Comparison of ENCODE assay signal across 8 mouse cellular contexts in genomic region chr11:97701581-97702392, GRCm38 (mm10). TPM values are rescaled to one million over a fixed set of nuclear protein-coding genes. Genes with fewer than 3 reads are reported as not detected.
DNase-seq lines count a peak whose midpoint lies in the region; ATAC-seq and TF ChIP-seq lines count a peak whose summit lies in the region.

No protein-coding gene starts in this region.

- H3K9ac ChIP-seq in MEL (ENCODE audit: control insufficient read depth, low read depth, low read length, poor library complexity, severe bottlenecking) = peak overlapping the region; percentile 83
- H3K9ac ChIP-seq in hindbrain, embryonic 12.5 days = peak overlapping the region; percentile 59; the same call in 1 of the 2 replicates
- peak overlapping the region; percentile 96 for H3K9ac ChIP-seq in midbrain, embryonic 13.5 days (replicated peaks)

- H3K4me2 ChIP-seq in hindbrain, embryonic 12.5 days (replicated peaks) = peak overlapping the region; percentile 87
- peak overlapping the region; percentile 94 for H3K4me2 ChIP-seq in midbrain, embryonic 13.5 days (replicated peaks)

- TF ChIP-seq RAD21 in MEL (IDR thresholded peaks at IDR 0.05; ENCODE audit: low read depth, low read length) = no peak

- no peaks in the 10 kb centered on the region for H3K9me3 ChIP-seq in MEL (replicated peaks; ENCODE audit: insufficient read depth, low read length)
- H3K9me3 ChIP-seq in hindbrain, embryonic 12.5 days (replicated peaks) = no peaks in the 10 kb centered on the region
- no peaks in the 10 kb centered on the region for H3K9me3 ChIP-seq in midbrain, embryonic 13.5 days

- intact Hi-C loops in heart, postnatal 36 days (cut with DNase I) = loop anchor here (5.0 kb wide), 1 partner anchor 286 kb away; the partner anchor contains the start of gene Plxdc1

- no peaks in the 10 kb centered on the region for H3K27me3 ChIP-seq in MEL (ENCODE audit: control insufficient read depth in 1 of 2, insufficient read depth in 2 of 2, low read length in 2 of 2)
- H3K27me3 ChIP-seq in hindbrain, embryonic 12.5 days = no peaks in the 10 kb centered on the region
- H3K27me3 ChIP-seq in midbrain, embryonic 13.5 days = no peaks in the 10 kb centered on the region

- no peak for TF ChIP-seq POLR2A in MEL (IDR thresholded peaks at IDR 0.05; ENCODE audit: control insufficient read depth in 1 of 2, insufficient read depth in 1 of 2, low read depth in 1 of 2, low read length in 2 of 2, poor library complexity in 1 of 2)

- no peak for ATAC-seq in hindbrain, embryonic 12.5 days (ENCODE audit: low FRiP score)
- ATAC-seq in midbrain, embryonic 13.5 days = no peak

- peak overlapping the region; percentile 8; the same call in 1 of the 2 replicates for H3K27ac ChIP-seq in MEL (ENCODE audit: control insufficient read depth, low read depth, low read length)
- H3K27ac ChIP-seq in hindbrain, embryonic 12.5 days = peak overlapping the region; percentile 30; the same call in 1 of the 2 replicates
- H3K27ac ChIP-seq in midbrain, embryonic 13.5 days = peak overlapping the region; percentile 85; the same call in 1 of the 2 replicates

- peaks cover 0 to 19% of the 10 kb centered on the region in 2 experiments; a peak in 3 of 4 replicates for H3K4me1 ChIP-seq in MEL (ENCODE audit: control insufficient read depth in 1 of 2, insufficient read depth in 2 of 2, low read length in 2 of 2)
- peaks cover 37% of the 10 kb centered on the region for H3K4me1 ChIP-seq in hindbrain, embryonic 12.5 days
- H3K4me1 ChIP-seq in midbrain, embryonic 13.5 days (replicated peaks) = peaks cover 45% of the 10 kb centered on the region

- no peak for TF ChIP-seq EP300 in MEL (IDR thresholded peaks at IDR 0.05; ENCODE audit: low read depth in 1 of 2, low read length in 2 of 2)

- peak; percentile 89 for DNase-seq in heart, adult 11 months
- DNase-seq in heart, postnatal 36 days = no peak
- peak; percentile 81 for DNase-seq in MEL (ENCODE audit: low read depth, low spot score)
- no peak for DNase-seq in ovary, postnatal 14 days (ENCODE audit: low spot score)
- no peak for DNase-seq in spleen, postnatal 14 days (ENCODE audit: low spot score in 2 of 2)
- DNase-seq in cerebellum, adult 8-10 months = no peak

- peak overlapping the region; percentile 56 to 94 for H3K4me3 ChIP-seq in MEL (ENCODE audit: control insufficient read depth in 1 of 2, insufficient read depth in 1 of 2, low read depth in 2 of 2, low read length in 2 of 2)
- peak overlapping the region; percentile 85 for H3K4me3 ChIP-seq in hindbrain, embryonic 12.5 days
- H3K4me3 ChIP-seq in midbrain, embryonic 13.5 days (replicated peaks) = peak overlapping the region; percentile 77

- WGBS in hindbrain, embryonic 12.5 days = 54% methylated on average over 15 of the region's 15 CpGs
- 44% methylated on average over 15 of the region's 15 CpGs for WGBS in midbrain, embryonic 13.5 days

- TF ChIP-seq CTCF in MEL (IDR thresholded peaks at IDR 0.05 in 2 of 3, conservative IDR thresholded peaks at IDR 0.05 in 1 of 3; ENCODE audit: control insufficient read depth in 1 of 3, insufficient read depth in 1 of 3, low read depth in 2 of 3, low read length in 3 of 3, poor library complexity in 1 of 3, severe bottlenecking in 1 of 3) = no peak

- peaks cover 0 to 12% of the 10 kb centered on the region in 2 experiments; a peak in 3 of 4 replicates for H3K36me3 ChIP-seq in MEL (ENCODE audit: control insufficient read depth in 1 of 2, insufficient read depth in 2 of 2, low read length in 2 of 2)
- peaks cover 11% of the 10 kb centered on the region for H3K36me3 ChIP-seq in hindbrain, embryonic 12.5 days
- H3K36me3 ChIP-seq in midbrain, embryonic 13.5 days = peaks cover 15% of the 10 kb centered on the region

- H3K79me2 ChIP-seq in MEL (ENCODE audit: control insufficient read depth, insufficient read depth, low read length, poor library complexity) = peaks cover 31% of the 10 kb centered on the region

TF ChIP-seq in MEL, 35 proteins besides CTCF, POLR2A, EP300 and RAD21 (continues in another document):
- no peak for TF ChIP-seq ZMIZ1 (IDR thresholded peaks at IDR 0.05; ENCODE audit: low read depth, low read length)
- TF ChIP-seq TCF12 (IDR thresholded peaks at IDR 0.05; ENCODE audit: low read depth, low read length) = 0 out of 2 replicates have a peak, but pooled peaks have one; percentile 3
- 0 out of 2 replicates have a peak, but pooled peaks have one; percentile 3 for TF ChIP-seq USF1 (IDR thresholded peaks at IDR 0.05; ENCODE audit: low read depth, low read length)
- no peak for TF ChIP-seq GATA1 (IDR thresholded peaks at IDR 0.05; ENCODE audit: low read depth, low read length)
- no peak for TF ChIP-seq NELFE (IDR thresholded peaks at IDR 0.05; ENCODE audit: low read depth, low read length)
- 0 out of 2 replicates have a peak, but pooled peaks have one; percentile 4 for TF ChIP-seq UBTF (IDR thresholded peaks at IDR 0.05; ENCODE audit: borderline replicate concordance, insufficient read depth, low read depth, low read length)
- TF ChIP-seq CHD1 (IDR thresholded peaks at IDR 0.05; ENCODE audit: low read depth, low read length) = peak; percentile 32
- TF ChIP-seq POLR2AphosphoS5 (IDR thresholded peaks at IDR 0.05; ENCODE audit: borderline replicate concordance, low read depth, low read length) = no peak
- no peak for TF ChIP-seq JUND (IDR thresholded peaks at IDR 0.05; ENCODE audit: low read depth, low read length)
- TF ChIP-seq KAT2A (conservative IDR thresholded peaks at IDR 0.05; ENCODE audit: low read depth, low read length) = no peak
- no peak for TF ChIP-seq HCFC1 (IDR thresholded peaks at IDR 0.05; ENCODE audit: low read depth, low read length)
- TF ChIP-seq ELF1 (IDR thresholded peaks at IDR 0.05; ENCODE audit: low read depth, low read length) = no peak
- no peak for TF ChIP-seq E2F4 (IDR thresholded peaks at IDR 0.05; ENCODE audit: borderline replicate concordance, low read depth, low read length)
- TF ChIP-seq POLR2AphosphoS2 (IDR thresholded peaks at IDR 0.05; ENCODE audit: low read length) = no peak
- TF ChIP-seq ZC3H11A (IDR thresholded peaks at IDR 0.05; ENCODE audit: low read depth, low read length) = no peak
- TF ChIP-seq MAZ (IDR thresholded peaks at IDR 0.05; ENCODE audit: low read depth, low read length) = no peak
- 0 out of 2 replicates have a peak, but pooled peaks have one; percentile 14 for TF ChIP-seq BHLHE40 (IDR thresholded peaks at IDR 0.05; ENCODE audit: borderline replicate concordance, low read depth, low read length)
- TF ChIP-seq MAFK (IDR thresholded peaks at IDR 0.05; ENCODE audit: borderline replicate concordance, low read depth, low read length) = no peak
- no peak for TF ChIP-seq ZKSCAN1 (IDR thresholded peaks at IDR 0.05; ENCODE audit: low read depth, low read length)
- no peak; the same call in 1 of the 2 replicates for TF ChIP-seq SIN3A (IDR thresholded peaks at IDR 0.05; ENCODE audit: low read length)
- no peak for TF ChIP-seq MEF2A (IDR thresholded peaks at IDR 0.05; ENCODE audit: extremely low read depth, insufficient replicate concordance, low read depth, low read length, poor library complexity, severe bottlenecking)
- peak; percentile 53 for TF ChIP-seq MXI1 (IDR thresholded peaks at IDR 0.05; ENCODE audit: low read depth, low read length)
- TF ChIP-seq RCOR1 (IDR thresholded peaks at IDR 0.05; ENCODE audit: low read depth, low read length) = no peak; the same call in 1 of the 2 replicates
- no peak for TF ChIP-seq MAX (IDR thresholded peaks at IDR 0.05; ENCODE audit: low read length)

RNA-seq across cellular contexts. Expression of gene Psmb3, which starts 1.4 kb away (rescaled TPM):
- 100 to 1,000 TPM; 141 to 151 TPM for total RNA-seq in heart, postnatal 36 days (2021)
- 914 and 1,101 TPM in 2 replicates for total RNA-seq in MEL (2012; rRNA removed)
- 100 to 1,000 TPM in 1 of 2 experiments, not detected in 1; 648 TPM for polyA plus RNA-seq in MEL (2012; ENCODE audit: insufficient read depth in 1 of 2, insufficient read length in 2 of 2, low read depth in 1 of 2, low replicate concordance in 2 of 2, missing spikeins in 1 of 2)
- polyA plus RNA-seq in hindbrain, embryonic 12.5 days (2016; fragmentation: Nextera tagmentation; extraction: Ambion mirVana) = 375 and 438 TPM in 2 replicates
- 503 and 505 TPM in 2 replicates for polyA plus RNA-seq in midbrain, embryonic 13.5 days (2015; fragmentation: Nextera tagmentation; extraction: Ambion mirVana)

RNA-seq across cellular contexts. Expression of gene Pcgf2, which starts 1.5 kb away (rescaled TPM):
- total RNA-seq in heart, postnatal 36 days (2021) = 1 to 10 TPM; 5.2 to 7.4 TPM
- total RNA-seq in MEL (2012; rRNA removed) = 12.3 and 20.0 TPM in 2 replicates
- 10 to 100 TPM in 1 of 2 experiments, not detected in 1; 38.7 TPM for polyA plus RNA-seq in MEL (2012; ENCODE audit: insufficient read depth in 1 of 2, insufficient read length in 2 of 2, low read depth in 1 of 2, low replicate concordance in 2 of 2, missing spikeins in 1 of 2)
- 23.3 and 24.7 TPM in 2 replicates for polyA plus RNA-seq in hindbrain, embryonic 12.5 days (2016; fragmentation: Nextera tagmentation; extraction: Ambion mirVana)
- 23.6 and 25.3 TPM in 2 replicates for polyA plus RNA-seq in midbrain, embryonic 13.5 days (2015; fragmentation: Nextera tagmentation; extraction: Ambion mirVana)

RNA-seq across cellular contexts. Expression of gene Cisd3, which starts 16.2 kb away (rescaled TPM):
- total RNA-seq in heart, postnatal 36 days (2021) = 100 to 1,000 TPM; 146 TPM
- total RNA-seq in MEL (2012; rRNA removed) = 1.5 and 1.7 TPM in 2 replicates
- 1 to 10 TPM in 1 of 2 experiments, not detected in 1; 6.1 TPM for polyA plus RNA-seq in MEL (2012; ENCODE audit: insufficient read depth in 1 of 2, insufficient read length in 2 of 2, low read depth in 1 of 2, low replicate concordance in 2 of 2, missing spikeins in 1 of 2)
- 14.7 and 17.1 TPM in 2 replicates for polyA plus RNA-seq in hindbrain, embryonic 12.5 days (2016; fragmentation: Nextera tagmentation; extraction: Ambion mirVana)
- 14.4 and 16.1 TPM in 2 replicates for polyA plus RNA-seq in midbrain, embryonic 13.5 days (2015; fragmentation: Nextera tagmentation; extraction: Ambion mirVana)

RNA-seq across cellular contexts. Expression of gene Mllt6, which starts 38.6 kb away (rescaled TPM):
- total RNA-seq in heart, postnatal 36 days (2021) = 10 to 100 TPM; 67.0 to 68.8 TPM
- total RNA-seq in MEL (2012; rRNA removed) = 15.1 and 17.2 TPM in 2 replicates
- polyA plus RNA-seq in MEL (2012; ENCODE audit: insufficient read depth in 1 of 2, insufficient read length in 2 of 2, low read depth in 1 of 2, low replicate concordance in 2 of 2, missing spikeins in 1 of 2) = 10 to 100 TPM in 1 of 2 experiments, not detected in 1; 17.6 TPM
- polyA plus RNA-seq in hindbrain, embryonic 12.5 days (2016; fragmentation: Nextera tagmentation; extraction: Ambion mirVana) = 2.9 and 3.5 TPM in 2 replicates
- polyA plus RNA-seq in midbrain, embryonic 13.5 days (2015; fragmentation: Nextera tagmentation; extraction: Ambion mirVana) = 3.1 and 3.9 TPM in 2 replicates

RNA-seq across cellular contexts. Expression of gene Pip4k2b, which starts 42.7 kb away (rescaled TPM):
- total RNA-seq in heart, postnatal 36 days (2021) = 10 to 100 TPM; 20.6 to 21.7 TPM
- total RNA-seq in MEL (2012; rRNA removed) = 34.7 and 40.2 TPM in 2 replicates
- polyA plus RNA-seq in MEL (2012; ENCODE audit: insufficient read depth in 1 of 2, insufficient read length in 2 of 2, low read depth in 1 of 2, low replicate concordance in 2 of 2, missing spikeins in 1 of 2) = 10 to 100 TPM; 43.4 to 57.3 TPM
- polyA plus RNA-seq in hindbrain, embryonic 12.5 days (2016; fragmentation: Nextera tagmentation; extraction: Ambion mirVana) = 2.6 and 3.4 TPM in 2 replicates
- 3.7 and 4.0 TPM in 2 replicates for polyA plus RNA-seq in midbrain, embryonic 13.5 days (2015; fragmentation: Nextera tagmentation; extraction: Ambion mirVana)

Comparison
In these comparisons a context has a peak if more than half of its experiments do, and no peak if none do; other contexts are left out.
1. DNase-seq: peak in heart, adult 11 months (single experiment) and MEL (single experiment); none in heart, postnatal 36 days (0 of 2), ovary, postnatal 14 days (single experiment), spleen, postnatal 14 days (0 of 2) and cerebellum, adult 8-10 months (single experiment).
2. H3K27ac ChIP-seq: peak in every context shown above with its lines; median percentile 85 in midbrain, embryonic 13.5 days; 30 in hindbrain, embryonic 12.5 days; 8 in MEL.
3. Peak in every context shown above with its lines, with median percentiles within 50 percentile points of each other: H3K4me3 ChIP-seq and H3K9ac ChIP-seq.